ENCODE assay signal across 8 mouse cellular contexts in genomic region chr6:30357561-30358177, GRCm38 (mm10). TPM values are rescaled to one million over a fixed set of nuclear protein-coding genes. Genes with fewer than 3 reads are reported as not detected.
A peak's percentile ranks its signal among the peaks of the same experiment; 100 is the strongest.
DNase-seq lines count a peak whose midpoint lies in the region; ATAC-seq lines count a peak whose summit lies in the region.

No protein-coding gene starts in this region.

- no peak overlapping the region for H3K27ac ChIP-seq in heart, embryonic 11.5 days (ENCODE audit: low read depth, low read length)
- no peak overlapping the region for H3K27ac ChIP-seq in midbrain, embryonic 13.5 days

- WGBS in heart, embryonic 11.5 days (ENCODE audit: insufficient replicate concordance) = 21% methylated on average over 9 of the region's 9 CpGs
- 25% methylated on average over 9 of the region's 9 CpGs for WGBS in midbrain, embryonic 13.5 days

- no peak overlapping the region for H3K4me2 ChIP-seq in heart, embryonic 11.5 days
- H3K4me2 ChIP-seq in midbrain, embryonic 13.5 days (replicated peaks) = no peak overlapping the region

- no peaks in the 10 kb centered on the region for H3K36me3 ChIP-seq in heart, embryonic 11.5 days (ENCODE audit: control insufficient read depth, insufficient read depth, low read length)
- peaks cover 3% of the 10 kb centered on the region; the same call in 1 of the 2 replicates for H3K36me3 ChIP-seq in midbrain, embryonic 13.5 days

- H3K4me3 ChIP-seq in heart, embryonic 11.5 days (ENCODE audit: low read depth, low read length) = no peak overlapping the region
- H3K4me3 ChIP-seq in midbrain, embryonic 13.5 days (replicated peaks) = no peak overlapping the region

- peak; percentile 96 for DNase-seq in heart, adult 11 months
- DNase-seq in cerebellum, adult 9-10 months = peak; percentile 82
- peak; percentile 56 to 81 for DNase-seq in frontal cortex, postnatal 14 days (ENCODE audit: low spot score in 2 of 2)
- DNase-seq in hindlimb bud, embryonic 11.5 days (ENCODE audit: extremely low spot score, low read depth, low spot score) = peak; percentile 76
- DNase-seq in left cerebral cortex, postnatal 36 days (ENCODE audit: low spot score in 2 of 2) = peak; percentile 56 to 71
- peak; percentile 53 to 84 for DNase-seq in spleen, adult 18-20 months

- H3K9me3 ChIP-seq in heart, embryonic 11.5 days (replicated peaks; ENCODE audit: control insufficient read depth, low read length) = no peaks in the 10 kb centered on the region
- no peaks in the 10 kb centered on the region for H3K9me3 ChIP-seq in midbrain, embryonic 13.5 days

- H3K4me1 ChIP-seq in heart, embryonic 11.5 days (ENCODE audit: control insufficient read depth, insufficient read depth, low read length) = peaks cover 22% of the 10 kb centered on the region
- H3K4me1 ChIP-seq in midbrain, embryonic 13.5 days (replicated peaks) = no peaks in the 10 kb centered on the region

- no peak for ATAC-seq in heart, embryonic 11.5 days (replicated peaks; ENCODE audit: insufficient number of reproducible peaks, low FRiP score, low TSS enrichment)
- ATAC-seq in midbrain, embryonic 13.5 days = peak; percentile 79

- intact Hi-C loops in left cerebral cortex, postnatal 36 days (cut with DNase I) = loop anchor here (5.0 kb wide), 2 partner anchors 150 to 265 kb away; no protein-coding TSS in a partner anchor

- H3K27me3 ChIP-seq in heart, embryonic 11.5 days (ENCODE audit: control insufficient read depth, insufficient read depth, low read length) = no peaks in the 10 kb centered on the region
- no peaks in the 10 kb centered on the region for H3K27me3 ChIP-seq in midbrain, embryonic 13.5 days

- no peak overlapping the region for H3K9ac ChIP-seq in heart, embryonic 11.5 days (ENCODE audit: low read depth, low read length)
- H3K9ac ChIP-seq in midbrain, embryonic 13.5 days (replicated peaks) = no peak overlapping the region

RNA-seq across cellular contexts. Expression of gene Zc3hc1, which starts 33.2 kb away (rescaled TPM):
- 49.1 and 54.6 TPM in 2 replicates for polyA plus RNA-seq in heart, embryonic 11.5 days (2014; fragmentation: Nextera tagmentation; extraction: Ambion mirVana)
- 10 to 100 TPM; 24.9 to 26.3 TPM for total RNA-seq in left cerebral cortex, postnatal 36 days (2021)
- 66.7 and 68.4 TPM in 2 replicates for polyA plus RNA-seq in midbrain, embryonic 13.5 days (2015; fragmentation: Nextera tagmentation; extraction: Ambion mirVana)

RNA-seq across cellular contexts. Expression of gene Klhdc10, which starts 44.0 kb away (rescaled TPM):
- 24.9 and 28.2 TPM in 2 replicates for polyA plus RNA-seq in heart, embryonic 11.5 days (2014; fragmentation: Nextera tagmentation; extraction: Ambion mirVana)
- total RNA-seq in left cerebral cortex, postnatal 36 days (2021) = 10 to 100 TPM; 98.0 to 99.2 TPM
- polyA plus RNA-seq in midbrain, embryonic 13.5 days (2015; fragmentation: Nextera tagmentation; extraction: Ambion mirVana) = 35.2 and 35.6 TPM in 2 replicates

RNA-seq across cellular contexts. Expression of gene Ube2h, which starts 53.3 kb away (rescaled TPM):
- polyA plus RNA-seq in heart, embryonic 11.5 days (2014; fragmentation: Nextera tagmentation; extraction: Ambion mirVana) = 58.4 and 60.9 TPM in 2 replicates
- 10 to 100 TPM; 90.2 to 95.1 TPM for total RNA-seq in left cerebral cortex, postnatal 36 days (2021)
- 57.6 and 66.0 TPM in 2 replicates for polyA plus RNA-seq in midbrain, embryonic 13.5 days (2015; fragmentation: Nextera tagmentation; extraction: Ambion mirVana)
